Mouse (Mus musculus) stomach, postnatal 0 days (tissue): Measurements from ENCODE around the gene Poc1a. TPM values are rescaled to one million over a fixed set of nuclear protein-coding genes. Genes with fewer than 3 reads are reported as not detected.
A peak's percentile ranks its signal among the peaks of the same experiment; 100 is the strongest.

ENCODE experiments used
- ATAC-seq: fragments of 200-750 bp; cut with Nextera tagmentation; 2 replicates; pipeline ENCODE4 v1.8.0; 2017; ENCODE audit not compliant: low FRiP score, low TSS enrichment
- DNase-seq: peaks from one replicate; pipeline ENCODE4 v3.0.0-alpha.2; 2016; ENCODE audit warnings: low spot score
- H3K27ac ChIP-seq: fragments of 300-500 bp; sonication (generic); replicated peaks from 2 replicates; pipeline ENCODE4 v1.5.1; 2014; ENCODE audit warnings: mild to moderate bottlenecking, control low read depth
- H3K27me3 ChIP-seq: fragments of 300-500 bp; sonication (generic); 2 replicates; pipeline ENCODE4 v1.6.1; 2014; ENCODE audit warnings: low read length; ENCODE audit not compliant: control insufficient read depth, insufficient read depth
- H3K36me3 ChIP-seq: fragments of 300-500 bp; sonication (generic); 2 replicates; pipeline ENCODE4 v1.6.1; 2014; ENCODE audit warnings: low read length, mixed read lengths; ENCODE audit not compliant: control insufficient read depth, insufficient read depth
- H3K4me1 ChIP-seq: fragments of 300-500 bp; sonication (generic); replicated peaks from 2 replicates; pipeline ENCODE4 v1.6.1; 2014; ENCODE audit warnings: antibody characterized with exemption; ENCODE audit not compliant: control insufficient read depth, insufficient read depth
- H3K4me2 ChIP-seq: fragments of 300-500 bp; sonication (generic); replicated peaks from 2 replicates; pipeline ENCODE4 v1.6.1; 2014; ENCODE audit warnings: low read depth, mild to moderate bottlenecking, control low read depth, moderate library complexity
- H3K4me3 ChIP-seq: fragments of 300-500 bp; sonication (generic); 2 replicates; pipeline ENCODE4 v1.5.1; 2014; ENCODE audit warnings: low read depth, low read length, control low read depth
- H3K9ac ChIP-seq: fragments of 300-500 bp; sonication (generic); 2 replicates; pipeline ENCODE4 v1.6.1; 2014; ENCODE audit warnings: mild to moderate bottlenecking, low read length, control low read depth, mixed read lengths
- H3K9me3 ChIP-seq: fragments of 300-500 bp; sonication (generic); 2 replicates; pipeline ENCODE4 v1.6.1; 2016; ENCODE audit warnings: low read length; ENCODE audit not compliant: control insufficient read depth
- CTCF ChIP-seq: IDR thresholded peaks from 2 replicates; pipeline ENCODE4 v1.5.1; 2016; ENCODE audit warnings: antibody characterized with exemption, low read depth, mild to moderate bottlenecking, moderate library complexity
- EP300 ChIP-seq: optimal IDR thresholded peaks from 2 replicates; pipeline ENCODE3; 2016; ENCODE audit warnings: antibody characterized with exemption
- WGBS: fragments of 180-500 bp; shearing (Covaris S2); extraction: QIAGEN DNeasy Blood & Tissue Kit; methylation state at CpG from one replicate; pipeline ENCODE4 v1.1.7; 2014; 5-methylcytosine and 5-hydroxymethylcytosine counted together
- polyA plus RNA-seq: library from polyadenylated mRNA; unstranded; fragments of >200 nt; fragmentation: Nextera tagmentation; extraction: Ambion mirVana; gene quantifications from 2 replicates; pipeline ENCODE4 v1.2.1, GENCODE M21; 2015

Gene Poc1a
- polyA plus RNA-seq, 1 experiment from 2014 or later: 13.3 TPM

GRCm38 (mm10) chr9:106372431-106373412, 91.9 kb downstream of the Poc1a start:
- Histone ChIP-seq H3K27me3 (no peaks in the 10 kb centered on the region), H3K4me2 (peak overlapping the region; percentile 52), H3K36me3 (peaks cover 16% of the 10 kb centered on the region), H3K27ac (peak overlapping the region; percentile 40; the same call in 1 of the 2 replicates), H3K4me1 (no peaks in the 10 kb centered on the region), H3K9me3 (no peaks in the 10 kb centered on the region), H3K4me3 (peak overlapping the region; percentile 10; the same call in 1 of the 2 replicates), H3K9ac (no peak overlapping the region; the same call in 1 of the 2 replicates)
- TF ChIP-seq EP300 (no peak), CTCF (no peak)
- no peak for ATAC-seq
- WGBS: 85% methylated on average over 11 of the region's 11 CpGs
- no peak for DNase-seq

- DNase-seq (no peak), ATAC-seq (no peak)
- Histone ChIP-seq H3K9me3 (no peaks in the 10 kb centered on the region), H3K27me3 (no peaks in the 10 kb centered on the region), H3K4me3 (no peak overlapping the region), H3K4me1 (no peaks in the 10 kb centered on the region), H3K36me3 (peaks cover 19% of the 10 kb centered on the region), H3K27ac (no peak overlapping the region), H3K4me2 (no peak overlapping the region), H3K9ac (no peak overlapping the region)
- TF ChIP-seq EP300 (no peak), CTCF (no peak)
- WGBS: 78% methylated on average over 7 of the region's 7 CpGs
Observed at GRCm38 (mm10) chr9:106373973-106374372, 93.1 kb downstream of the Poc1a start.

GRCm38 (mm10) chr9:106377247-106377646, 96.4 kb downstream of the Poc1a start:
- Histone ChIP-seq H3K4me2 (no peak overlapping the region), H3K4me3 (no peak overlapping the region), H3K9me3 (no peaks in the 10 kb centered on the region), H3K9ac (no peak overlapping the region), H3K27ac (peak overlapping the region; percentile 78), H3K27me3 (no peaks in the 10 kb centered on the region), H3K36me3 (peaks cover 19% of the 10 kb centered on the region), H3K4me1 (no peaks in the 10 kb centered on the region)
- TF ChIP-seq CTCF (no peak), EP300 (no peak)
- DNase-seq: no peak
- 80% methylated on average over 8 of the region's 8 CpGs for WGBS
- 0 out of 2 replicates have a peak, but pooled peaks have one; percentile 9 for ATAC-seq

GRCm38 (mm10) chr9:106378045-106378444, 97.2 kb downstream of the Poc1a start:
- no peaks in the 10 kb centered on the region for H3K27me3 ChIP-seq
- 65% methylated on average over 3 of the region's 3 CpGs for WGBS

GRCm38 (mm10) chr9:106378753-106379152, 97.9 kb downstream of the Poc1a start:
- 58% methylated on average over 9 of the region's 9 CpGs for WGBS
- TF ChIP-seq EP300 (no peak), CTCF (no peak)
- DNase-seq (no peak), ATAC-seq (no peak; the same call in 1 of the 2 replicates)
- Histone ChIP-seq H3K4me1 (no peaks in the 10 kb centered on the region), H3K36me3 (peaks cover 13% of the 10 kb centered on the region), H3K9me3 (no peaks in the 10 kb centered on the region), H3K27me3 (no peaks in the 10 kb centered on the region), H3K4me3 (no peak overlapping the region), H3K4me2 (no peak overlapping the region), H3K9ac (no peak overlapping the region), H3K27ac (peak overlapping the region; percentile 77)

More at GRCm38 (mm10) chr9:106378045-106378444, 97.2 kb downstream of the Poc1a start:
- Histone ChIP-seq H3K4me1 (no peaks in the 10 kb centered on the region), H3K4me2 (no peak overlapping the region), H3K9ac (no peak overlapping the region), H3K4me3 (no peak overlapping the region), H3K9me3 (no peaks in the 10 kb centered on the region), H3K27ac (peak overlapping the region; percentile 78), H3K36me3 (peaks cover 19% of the 10 kb centered on the region)
- DNase-seq (no peak), ATAC-seq (no peak)
- TF ChIP-seq EP300 (no peak), CTCF (no peak)
